Mouse (Mus musculus) heart, embryonic 12.5 days (tissue): ENCODE measurements around the gene Rccd1. TPM values are rescaled to one million over a fixed set of nuclear protein-coding genes. Genes with fewer than 3 reads are reported as not detected.

ENCODE experiments used
- ATAC-seq: fragments of 200-750 bp; cut with Nextera tagmentation; 2 replicates; pipeline ENCODE4 v1.8.0; 2017; ENCODE audit warnings: moderate TSS enrichment, moderate library complexity; ENCODE audit not compliant: insufficient number of reproducible peaks, low FRiP score
- H3K27ac ChIP-seq: fragments of 300-500 bp; sonication (generic); 2 replicates; pipeline ENCODE4 v1.5.1; 2016; ENCODE audit warnings: mild to moderate bottlenecking, moderate library complexity; ENCODE audit not compliant: poor library complexity, severe bottlenecking
- H3K27me3 ChIP-seq: fragments of 300-500 bp; sonication (generic); replicated peaks from 2 replicates; pipeline ENCODE4 v1.6.1; 2016; ENCODE audit warnings: mild to moderate bottlenecking, moderate library complexity
- H3K36me3 ChIP-seq: fragments of 300-500 bp; sonication (generic); 2 replicates; pipeline ENCODE4 v1.6.1; 2016; ENCODE audit warnings: mild to moderate bottlenecking, moderate library complexity
- H3K4me1 ChIP-seq: fragments of 300-500 bp; sonication (generic); replicated peaks from 2 replicates; pipeline ENCODE4 v1.6.1; 2016; ENCODE audit warnings: mild to moderate bottlenecking
- H3K4me2 ChIP-seq: fragments of 300-500 bp; sonication (generic); 2 replicates; pipeline ENCODE4 v1.6.1; 2016; ENCODE audit warnings: mild to moderate bottlenecking, moderate library complexity
- H3K4me3 ChIP-seq: fragments of 300-500 bp; sonication (generic); 2 replicates; pipeline ENCODE4 v1.5.1; 2016; ENCODE audit warnings: mild to moderate bottlenecking
- H3K9ac ChIP-seq: fragments of 300-500 bp; sonication (generic); 2 replicates; pipeline ENCODE4 v1.6.1; 2016; ENCODE audit warnings: mild to moderate bottlenecking, moderate library complexity
- H3K9me3 ChIP-seq: fragments of 300-500 bp; sonication (generic); replicated peaks from 2 replicates; pipeline ENCODE4 v1.6.1; 2016; ENCODE audit warnings: mild to moderate bottlenecking, moderate library complexity
- WGBS: fragments of 180-500 bp; shearing (Covaris S2); methylation state at CpG from one replicate; pipeline ENCODE4 v1.1.7; 2016; 5-methylcytosine and 5-hydroxymethylcytosine counted together
- polyA plus RNA-seq: library from polyadenylated mRNA; unstranded; fragments of >200 nt; fragmentation: Nextera tagmentation; extraction: Ambion mirVana; gene quantifications from 2 replicates; pipeline ENCODE4 v1.2.1, GENCODE M21; 2016

Gene Rccd1
- polyA plus RNA-seq, 1 experiment from 2014 or later = 6.1 TPM

DNA sequence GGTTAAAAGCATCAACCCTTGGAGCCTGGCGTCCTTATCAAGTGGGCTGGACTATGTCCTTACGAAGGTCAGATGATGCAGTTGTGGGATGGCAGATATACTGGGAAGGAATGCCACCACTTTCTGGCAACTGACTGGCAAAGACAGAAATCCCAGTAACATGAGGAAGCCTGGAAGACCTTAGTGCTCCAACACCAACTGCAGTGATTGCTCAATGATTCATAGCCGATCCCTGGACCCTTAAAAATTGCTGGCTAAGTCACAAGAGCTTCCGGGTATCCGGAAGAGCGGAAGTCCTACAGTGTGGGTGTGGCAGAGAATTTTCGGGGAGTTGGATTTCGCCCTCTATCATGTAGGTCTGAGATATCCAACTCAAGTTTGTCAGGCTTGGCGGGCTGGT, 21.9 kb upstream of the Rccd1 start:
- ATAC-seq = no peak
- WGBS = 78% methylated on average over 9 of the region's 9 CpGs
- Histone ChIP-seq H3K27me3 (no peaks in the 10 kb centered on the region), H3K9me3 (0 out of 2 replicates have a peak, but pooled peaks cover 4% of the 10 kb centered on the region), H3K4me2 (no peak overlapping the region), H3K4me3 (no peak overlapping the region), H3K9ac (no peak overlapping the region), H3K4me1 (peaks cover 31% of the 10 kb centered on the region), H3K27ac (no peak overlapping the region), H3K36me3 (peaks cover 22% of the 10 kb centered on the region)

DNA sequence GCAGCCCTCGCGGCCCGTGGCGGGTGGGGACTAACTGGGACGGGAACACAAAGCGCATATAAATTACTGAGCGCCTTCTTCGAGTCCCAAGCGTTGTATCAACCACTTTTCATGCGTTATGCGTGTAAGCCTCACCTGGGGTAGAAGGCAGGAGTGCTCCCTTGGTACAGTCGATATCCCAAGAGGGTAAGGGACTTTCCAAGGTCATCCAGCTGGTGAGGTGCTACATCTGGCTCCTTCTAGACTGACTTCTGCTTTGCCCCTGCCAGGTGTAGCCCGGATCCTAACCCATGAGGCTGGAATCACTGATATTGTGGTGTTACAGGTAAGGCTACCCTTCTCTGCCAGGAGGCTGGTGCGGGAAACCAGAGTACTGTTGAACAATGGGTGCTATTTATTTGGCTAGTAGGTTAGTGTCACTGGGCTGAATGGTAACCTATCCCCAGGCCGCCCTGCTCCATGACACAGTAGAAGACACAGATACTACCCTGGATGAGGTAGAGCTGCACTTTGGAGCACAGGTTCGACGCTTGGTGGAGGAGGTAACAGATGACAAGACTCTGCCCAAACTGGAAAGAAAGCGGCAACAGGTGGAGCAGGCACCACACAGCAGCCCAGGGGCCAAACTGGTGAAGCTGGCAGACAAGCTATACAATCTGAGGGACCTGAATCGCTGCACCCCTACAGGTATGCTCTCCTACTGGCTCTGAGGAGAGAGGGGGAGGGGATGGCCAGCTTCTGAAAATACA, 19.2 kb upstream of the Rccd1 start:
- peaks cover 4% of the 10 kb centered on the region; the same call in 1 of the 2 replicates for H3K36me3 ChIP-seq
- peak overlapping the region; percentile 64; the same call in 1 of the 2 replicates for H3K27ac ChIP-seq
- 0 out of 2 replicates have a peak, but pooled peaks cover 4% of the 10 kb centered on the region for H3K9me3 ChIP-seq
- 24% methylated on average over 19 of the region's 19 CpGs for WGBS
- ATAC-seq = no peak
- peak overlapping the region; percentile 92 for H3K9ac ChIP-seq
- no peaks in the 10 kb centered on the region for H3K27me3 ChIP-seq
- H3K4me3 ChIP-seq = peak overlapping the region; percentile 69
- H3K4me1 ChIP-seq = peaks cover 47% of the 10 kb centered on the region
- peak overlapping the region; percentile 77 for H3K4me2 ChIP-seq

DNA sequence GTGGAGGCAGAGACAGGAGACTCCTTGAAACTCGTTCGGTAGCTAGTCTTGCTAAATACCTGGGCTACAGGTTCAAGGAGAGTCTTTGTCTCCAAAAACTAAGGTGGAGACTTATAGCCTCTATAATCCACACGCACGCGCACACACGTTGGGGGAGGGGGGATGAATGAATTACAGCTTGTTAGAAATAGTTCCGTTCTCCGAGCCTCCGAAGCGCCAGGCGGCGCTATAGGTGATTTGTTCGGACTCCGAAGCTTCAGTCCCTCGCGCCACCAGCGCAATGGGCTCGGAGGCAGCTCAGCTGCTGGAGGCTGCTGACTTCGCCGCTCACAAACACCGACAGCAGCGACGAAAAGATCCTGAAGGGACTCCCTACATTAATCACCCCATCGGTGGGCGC, 18.6 kb upstream of the Rccd1 start, which contains the start of gene Hddc3:
Hddc3 (plus strand) TSS at position 247 of the 400 bp plus-strand sequence.
- WGBS = under 1% methylated on average over 25 of the region's 25 CpGs
- ATAC-seq = no peak
- Histone ChIP-seq H3K36me3 (peaks cover 4% of the 10 kb centered on the region; the same call in 1 of the 2 replicates), H3K27ac (peak within 1 kb of the TSS; percentile 64; the same call in 1 of the 2 replicates), H3K4me3 (peak within 1 kb of the TSS; percentile 69), H3K27me3 (no peaks in the 10 kb centered on the region), H3K9ac (peak within 1 kb of the TSS; percentile 92), H3K4me2 (peak within 1 kb of the TSS; percentile 77), H3K9me3 (0 out of 2 replicates have a peak, but pooled peaks cover 4% of the 10 kb centered on the region), H3K4me1 (peaks cover 50% of the 10 kb centered on the region)

GRCm38 (mm10) chr7:80341793-80342192, 17.5 kb upstream of the Rccd1 start:
- peaks cover 48% of the 10 kb centered on the region for H3K4me1 ChIP-seq
- 54% methylated on average over 7 of the region's 7 CpGs for WGBS

GRCm38 (mm10) chr7:80340793-80341192, 16.5 kb upstream of the Rccd1 start, which contains the start of gene Unc45a:
Gene Unc45a, minus strand, starts transcription at chr7:80341005.
- H3K9me3 ChIP-seq = 0 out of 2 replicates have a peak, but pooled peaks cover 4% of the 10 kb centered on the region
- H3K36me3 ChIP-seq = peaks cover 24% of the 10 kb centered on the region
- peak within 1 kb of the TSS; percentile 89 for H3K4me2 ChIP-seq
- peak; percentile 68 for ATAC-seq
- H3K27ac ChIP-seq = peak within 1 kb of the TSS; percentile 78
- H3K4me1 ChIP-seq = peaks cover 43% of the 10 kb centered on the region
- peak within 1 kb of the TSS; percentile 83 for H3K9ac ChIP-seq
- peak within 1 kb of the TSS; percentile 79 for H3K4me3 ChIP-seq
- H3K27me3 ChIP-seq = no peaks in the 10 kb centered on the region
- 2% methylated on average over 11 of the region's 11 CpGs for WGBS

More at GRCm38 (mm10) chr7:80341793-80342192, 17.5 kb upstream of the Rccd1 start:
- Histone ChIP-seq H3K9ac (no peak overlapping the region), H3K9me3 (0 out of 2 replicates have a peak, but pooled peaks cover 4% of the 10 kb centered on the region), H3K36me3 (peaks cover 14% of the 10 kb centered on the region), H3K27ac (no peak overlapping the region), H3K4me3 (no peak overlapping the region), H3K4me2 (no peak overlapping the region), H3K27me3 (no peaks in the 10 kb centered on the region)
- ATAC-seq = no peak

DNA sequence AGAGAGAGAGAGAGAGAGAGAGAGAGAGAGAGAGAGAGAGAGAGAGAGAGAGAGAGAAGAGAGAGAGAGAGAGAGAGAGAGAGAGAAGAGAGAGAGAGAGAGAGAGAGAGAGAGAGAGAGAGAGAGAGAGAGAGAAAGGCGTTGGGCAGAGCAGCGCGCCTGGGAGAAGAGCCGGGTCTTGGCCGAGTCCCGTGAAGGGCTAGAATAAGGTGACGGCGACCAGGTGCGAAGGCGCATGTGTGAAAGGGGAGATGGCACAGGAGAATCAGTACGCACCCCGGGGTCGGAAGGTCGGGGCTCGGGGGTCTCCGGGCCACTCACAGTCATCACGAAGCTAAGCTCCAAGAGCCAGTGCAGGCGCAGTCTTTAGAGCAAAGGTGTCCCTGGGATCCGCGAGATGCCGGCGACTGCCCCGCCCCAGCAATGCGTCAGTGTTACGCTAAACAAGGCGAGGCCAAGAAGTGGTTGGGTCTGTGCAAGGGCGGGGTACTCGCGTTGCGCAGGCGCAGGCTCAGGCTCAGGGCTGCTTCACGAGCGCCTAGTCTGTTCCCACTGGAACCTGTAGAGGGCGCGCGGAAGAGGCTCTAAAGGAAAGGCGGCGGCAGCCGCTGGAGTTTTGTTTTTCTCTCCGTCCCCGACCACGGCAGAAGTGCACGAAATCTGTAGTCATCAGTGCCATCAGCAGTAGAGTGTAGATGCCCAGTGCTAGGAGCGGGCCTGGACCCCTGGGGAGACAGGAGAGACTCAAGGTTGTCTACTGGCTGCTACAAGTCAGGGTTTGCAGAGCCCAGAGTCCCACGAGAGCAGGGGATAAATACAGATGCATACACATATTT, 15.8 kb upstream of the Rccd1 start:
- H3K9ac ChIP-seq = peak overlapping the region; percentile 83
- H3K27me3 ChIP-seq = no peaks in the 10 kb centered on the region
- peak overlapping the region; percentile 89 for H3K4me2 ChIP-seq
- peaks cover 41% of the 10 kb centered on the region for H3K4me1 ChIP-seq
- H3K36me3 ChIP-seq = peaks cover 27% of the 10 kb centered on the region
- H3K4me3 ChIP-seq = peak overlapping the region; percentile 79
- no peaks in the 10 kb centered on the region for H3K9me3 ChIP-seq
- peak overlapping the region; percentile 78 for H3K27ac ChIP-seq
- ATAC-seq = peak; percentile 97
- WGBS = under 1% methylated on average over 45 of the region's 45 CpGs

- ATAC-seq = no peak
- 9% methylated on average over 17 of the region's 17 CpGs for WGBS
- Histone ChIP-seq H3K9ac (peak overlapping the region; percentile 83), H3K27me3 (no peaks in the 10 kb centered on the region), H3K9me3 (no peaks in the 10 kb centered on the region), H3K27ac (peak overlapping the region; percentile 48; the same call in 1 of the 2 replicates), H3K4me2 (peak overlapping the region; percentile 89), H3K36me3 (peaks cover 33% of the 10 kb centered on the region), H3K4me3 (peak overlapping the region; percentile 79), H3K4me1 (peaks cover 41% of the 10 kb centered on the region)
Observed at GRCm38 (mm10) chr7:80339371-80339770, 15.1 kb upstream of the Rccd1 start.

GRCm38 (mm10) chr7:80336932-80337331, 12.7 kb upstream of the Rccd1 start:
- peaks cover 6% of the 10 kb centered on the region; the same call in 1 of the 2 replicates for H3K9me3 ChIP-seq
- 88% methylated on average over 3 of the region's 3 CpGs for WGBS
- ATAC-seq = no peak
- no peak overlapping the region for H3K27ac ChIP-seq
- H3K4me3 ChIP-seq = no peak overlapping the region
- H3K36me3 ChIP-seq = peaks cover 58% of the 10 kb centered on the region
- H3K9ac ChIP-seq = no peak overlapping the region
- H3K27me3 ChIP-seq = no peaks in the 10 kb centered on the region
- peaks cover 24% of the 10 kb centered on the region for H3K4me1 ChIP-seq
- H3K4me2 ChIP-seq = no peak overlapping the region

DNA sequence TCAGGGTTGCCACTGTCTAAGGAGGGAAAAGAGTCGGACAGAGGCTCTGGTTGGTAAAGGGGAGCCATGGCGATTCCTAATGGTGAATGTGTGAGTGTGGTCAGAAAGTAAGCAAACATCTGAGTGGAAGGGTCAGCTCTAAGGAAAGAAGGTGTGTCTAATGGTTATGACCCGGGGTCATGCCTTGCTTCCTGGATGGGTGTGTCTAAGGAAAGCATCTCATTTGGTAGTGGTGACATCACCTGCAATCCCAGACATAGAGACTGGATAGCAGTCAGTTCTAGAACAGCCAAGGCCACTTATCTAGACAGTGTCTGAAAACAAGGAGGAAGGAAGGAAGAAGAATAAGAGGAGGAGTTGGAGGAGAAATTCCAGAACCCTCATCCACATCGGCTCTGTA, 10.6 kb upstream of the Rccd1 start:
- no peak for ATAC-seq
- no peak overlapping the region for H3K9ac ChIP-seq
- H3K9me3 ChIP-seq = peaks cover 6% of the 10 kb centered on the region; the same call in 1 of the 2 replicates
- H3K27me3 ChIP-seq = no peaks in the 10 kb centered on the region
- no peak overlapping the region for H3K4me2 ChIP-seq
- H3K4me3 ChIP-seq = no peak overlapping the region
- peaks cover 79% of the 10 kb centered on the region for H3K36me3 ChIP-seq
- H3K27ac ChIP-seq = no peak overlapping the region
- H3K4me1 ChIP-seq = peaks cover 13% of the 10 kb centered on the region
- WGBS = 77% methylated on average over 4 of the region's 4 CpGs

- H3K36me3 ChIP-seq = peaks cover 100% of the 10 kb centered on the region
- no peak overlapping the region for H3K27ac ChIP-seq
- no peak overlapping the region for H3K4me3 ChIP-seq
- no peaks in the 10 kb centered on the region for H3K4me1 ChIP-seq
- H3K9ac ChIP-seq = no peak overlapping the region
- H3K27me3 ChIP-seq = no peaks in the 10 kb centered on the region
- 96% methylated on average over 19 of the region's 19 CpGs for WGBS
- H3K9me3 ChIP-seq = peaks cover 6% of the 10 kb centered on the region; the same call in 1 of the 2 replicates
- H3K4me2 ChIP-seq = no peak overlapping the region
- ATAC-seq = no peak
Observed at GRCm38 (mm10) chr7:80331433-80331832, 7.2 kb upstream of the Rccd1 start.

DNA sequence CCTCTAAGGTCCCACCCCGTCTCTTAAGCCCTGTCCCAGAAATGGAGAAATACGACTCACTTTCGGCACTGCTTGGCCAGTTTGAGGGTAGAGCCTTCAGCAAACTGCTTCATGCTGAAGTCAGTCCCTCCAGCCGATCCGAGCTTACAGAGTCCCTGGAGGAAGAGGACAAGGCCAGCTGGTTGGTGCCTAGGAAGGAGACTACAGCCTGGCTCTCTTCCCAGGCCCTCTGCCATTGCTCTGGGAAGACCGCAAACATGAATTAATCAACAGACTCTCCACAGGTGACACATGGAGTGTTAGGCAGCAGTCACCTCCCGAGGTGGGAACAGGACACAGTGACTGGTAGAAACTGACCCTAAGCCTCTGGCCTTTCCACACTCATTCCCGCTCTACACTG, 6.0 kb upstream of the Rccd1 start:
- Histone ChIP-seq H3K4me3 (no peak overlapping the region), H3K4me1 (no peaks in the 10 kb centered on the region), H3K9ac (no peak overlapping the region), H3K9me3 (peaks cover 6% of the 10 kb centered on the region; the same call in 1 of the 2 replicates), H3K36me3 (peaks cover 100% of the 10 kb centered on the region), H3K27me3 (no peaks in the 10 kb centered on the region), H3K4me2 (no peak overlapping the region), H3K27ac (no peak overlapping the region)
- ATAC-seq = no peak
- WGBS = 88% methylated on average over 8 of the region's 8 CpGs
